Mouse (Mus musculus) testis, adult 2 months (tissue): ENCODE measurements around the gene Enho.

Experiments
- CTCF ChIP-seq: fragments of 200-500 bp; IDR thresholded peaks from 2 replicates; pipeline ENCODE4 v1.5.1; 2012; ENCODE audit warnings: low read depth, mild to moderate bottlenecking, inconsistent platforms, low read length, moderate library complexity; ENCODE audit not compliant: control insufficient read depth, insufficient read depth, insufficient replicate concordance
- POLR2A ChIP-seq: fragments of 200-500 bp; IDR thresholded peaks from 2 replicates; pipeline ENCODE4 v1.6.1; 2012; ENCODE audit warnings: low read depth, mild to moderate bottlenecking, inconsistent platforms, low read length, moderate library complexity; ENCODE audit not compliant: control insufficient read depth

- TF ChIP-seq POLR2A: no peak
- TF ChIP-seq CTCF: no peak
Measured at GRCm38 (mm10) chr4:41677006-41677629, 37.0 kb upstream of the Enho start.
